Mouse (Mus musculus) thymus, adult 2 months (tissue): Measurements from ENCODE around the gene Colq.

Experiments
- CTCF ChIP-seq: fragments of 200-500 bp; IDR thresholded peaks from 2 replicates; pipeline ENCODE4 v1.5.1; 2012; ENCODE audit warnings: mild to moderate bottlenecking, control low read depth, low read length, moderate library complexity, borderline replicate concordance; ENCODE audit not compliant: control insufficient read depth, poor library complexity, insufficient read depth; ENCODE audit errors: extremely low read depth
- POLR2A ChIP-seq: fragments of 200-500 bp; IDR thresholded peaks from 2 replicates; pipeline ENCODE4 v1.6.1; 2012; ENCODE audit warnings: mild to moderate bottlenecking, low read length, control low read depth, moderate library complexity; ENCODE audit not compliant: control insufficient read depth, poor library complexity, insufficient read depth; ENCODE audit errors: extremely low read depth

- TF ChIP-seq CTCF (no peak), POLR2A (no peak)
Observed at GRCm38 (mm10) chr14:31509911-31510310, 81.2 kb downstream of the Colq start.
